Mouse (Mus musculus) kidney, adult 2 months (tissue): ENCODE measurements at regions not wholly inside any gene's neighbourhood (a gene's known extent, or its start where the extent isn't known, plus 50 kb on each side); places are given as distances from the start of the nearest gene placed in this dataset.

ENCODE experiments used
- CTCF ChIP-seq: fragments of 200-500 bp; conservative IDR thresholded peaks from 2 replicates; pipeline ENCODE4 v1.5.1; 2011; ENCODE audit warnings: low read depth, mild to moderate bottlenecking, control low read depth, low read length, moderate library complexity, mixed read lengths; ENCODE audit not compliant: insufficient read depth, insufficient read length
- POLR2A ChIP-seq: fragments of 200-500 bp; IDR thresholded peaks from one replicate; pipeline ENCODE4 v1.6.1; 2011; ENCODE audit warnings: low read depth, low read length, control low read depth

DNA sequence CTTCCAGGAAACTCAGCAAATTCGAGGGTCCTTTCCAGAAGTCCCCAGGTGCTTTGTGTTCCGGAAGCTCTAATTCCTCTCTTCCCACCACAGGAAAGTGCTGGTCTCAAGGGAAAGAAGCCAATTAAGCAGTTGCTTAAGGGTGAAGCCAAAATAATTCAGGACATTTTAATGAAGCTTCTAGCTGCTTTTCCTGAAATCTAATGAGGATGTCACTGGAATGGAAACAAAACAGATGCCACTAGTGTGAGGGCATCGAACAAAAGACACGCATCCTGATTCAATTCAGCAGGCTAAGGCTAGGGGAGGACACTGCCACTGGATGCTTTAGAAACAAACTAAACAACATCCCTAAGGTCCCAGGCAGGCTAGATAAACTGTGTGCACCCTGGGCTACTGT lies 245.3 kb downstream of the Rnf152 start:
- TF ChIP-seq POLR2A, result no peak
- TF ChIP-seq CTCF, result no peak
